Mouse (Mus musculus): ENCODE results near the gene Tfr2.
A peak's percentile ranks its signal among the peaks of the same experiment; 100 is the strongest.

Tfr2 gene

GRCm38 (mm10) chr5:137569665-137570064, at the start of gene Tfr2:
Tfr2 (plus strand) TSS chr5:137569840.
- DNase-seq: no peak

DNA sequence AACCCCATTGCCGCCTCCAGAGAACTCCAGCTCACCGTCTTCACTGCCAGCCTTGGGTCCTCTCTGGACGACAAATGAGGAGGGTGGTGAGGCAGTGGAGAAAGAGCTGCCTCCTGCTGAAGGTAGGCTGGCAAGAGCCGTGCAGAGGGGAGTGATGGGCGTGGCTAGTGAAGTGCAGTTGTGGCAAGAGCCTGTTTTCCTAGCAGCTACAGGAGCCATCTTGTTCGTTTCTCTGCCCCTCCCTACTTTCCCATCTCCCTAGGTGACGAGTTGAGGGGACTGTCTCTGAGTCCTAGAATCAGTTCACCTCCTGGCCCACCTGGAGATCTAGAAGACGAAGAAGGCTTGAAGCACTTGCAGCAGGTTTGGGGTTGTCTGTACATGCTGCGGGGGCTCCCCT, 47.8 kb upstream of the Tfr2 start:
- no peak for DNase-seq

DNA sequence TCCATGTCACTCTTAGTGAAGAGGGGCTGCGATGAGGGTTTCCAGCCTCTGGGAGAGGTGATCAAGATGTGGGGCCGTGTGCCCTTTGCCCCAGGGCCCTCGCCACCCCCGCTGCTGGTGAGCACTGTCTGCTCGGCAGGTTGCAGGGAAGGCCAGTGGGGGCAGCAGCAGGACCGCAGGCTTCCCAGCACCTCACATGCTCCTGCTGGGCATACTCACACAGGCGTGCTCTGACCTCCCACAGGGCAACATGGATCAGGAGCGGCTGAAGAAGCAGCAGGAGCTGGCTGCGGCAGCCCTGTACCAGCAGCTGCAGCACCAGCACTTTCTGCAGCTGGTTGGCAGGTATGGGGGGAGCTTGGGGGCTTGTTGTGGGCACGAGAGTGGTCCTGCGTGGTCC, 46.9 kb upstream of the Tfr2 start:
- no peak for DNase-seq

- DNase-seq: no peak
Measured at GRCm38 (mm10) chr5:137523396-137524250, 46.0 kb upstream of the Tfr2 start.

DNA sequence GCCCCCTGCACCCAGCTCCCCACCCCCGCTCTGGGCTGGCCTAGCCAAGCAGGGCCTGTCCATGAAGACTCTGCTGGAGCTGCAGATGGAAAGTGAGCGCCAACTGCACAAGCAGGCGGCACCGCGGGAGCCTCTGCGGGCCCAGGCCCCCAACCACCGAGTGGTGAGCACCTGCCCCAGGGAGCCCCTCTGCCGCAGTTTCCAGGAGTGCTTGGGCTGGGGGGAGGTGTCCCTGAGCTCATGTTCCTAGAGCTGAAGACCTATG, 45.5 kb upstream of the Tfr2 start:
- peak in 1 of 2 experiments; percentile 28 for DNase-seq

- peak in 1 of 2 experiments; percentile 26 for DNase-seq
Measured at GRCm38 (mm10) chr5:137524671-137525070, 45.0 kb upstream of the Tfr2 start.

GRCm38 (mm10) chr5:137525511-137525910, 44.1 kb upstream of the Tfr2 start:
- DNase-seq: peak; percentile 3 to 18

GRCm38 (mm10) chr5:137526192-137526936, 43.3 kb upstream of the Tfr2 start:
- peak; percentile 57 for DNase-seq

GRCm38 (mm10) chr5:137527413-137527812, 42.2 kb upstream of the Tfr2 start:
- DNase-seq: no peak

- DNase-seq: peak; percentile 34 to 37
Measured at GRCm38 (mm10) chr5:137528247-137528968, 41.2 kb upstream of the Tfr2 start.

- DNase-seq: peak; percentile 34 to 49
Measured at GRCm38 (mm10) chr5:137529221-137529995, 40.2 kb upstream of the Tfr2 start.

DNA sequence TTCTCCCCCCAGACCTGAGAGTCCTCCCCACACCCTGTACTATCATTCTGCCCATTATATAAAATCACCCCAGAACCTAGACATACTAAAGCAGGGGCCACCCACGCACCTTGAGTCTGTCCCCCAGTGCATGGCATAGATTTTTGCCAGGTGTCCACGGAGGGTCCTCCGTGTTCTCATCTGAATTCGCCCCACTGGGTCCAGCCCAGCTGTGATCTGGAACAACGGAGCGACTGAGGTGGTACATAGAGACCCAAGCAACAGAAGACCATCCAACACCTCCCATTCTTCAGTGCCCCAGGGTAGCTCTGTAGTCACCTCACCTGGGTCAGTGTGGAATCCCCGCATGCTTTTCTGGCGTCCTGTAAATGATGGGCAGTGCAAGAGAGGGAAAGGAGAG, 39.6 kb upstream of the Tfr2 start:
- DNase-seq: peak in 1 of 2 experiments; percentile 27

DNA sequence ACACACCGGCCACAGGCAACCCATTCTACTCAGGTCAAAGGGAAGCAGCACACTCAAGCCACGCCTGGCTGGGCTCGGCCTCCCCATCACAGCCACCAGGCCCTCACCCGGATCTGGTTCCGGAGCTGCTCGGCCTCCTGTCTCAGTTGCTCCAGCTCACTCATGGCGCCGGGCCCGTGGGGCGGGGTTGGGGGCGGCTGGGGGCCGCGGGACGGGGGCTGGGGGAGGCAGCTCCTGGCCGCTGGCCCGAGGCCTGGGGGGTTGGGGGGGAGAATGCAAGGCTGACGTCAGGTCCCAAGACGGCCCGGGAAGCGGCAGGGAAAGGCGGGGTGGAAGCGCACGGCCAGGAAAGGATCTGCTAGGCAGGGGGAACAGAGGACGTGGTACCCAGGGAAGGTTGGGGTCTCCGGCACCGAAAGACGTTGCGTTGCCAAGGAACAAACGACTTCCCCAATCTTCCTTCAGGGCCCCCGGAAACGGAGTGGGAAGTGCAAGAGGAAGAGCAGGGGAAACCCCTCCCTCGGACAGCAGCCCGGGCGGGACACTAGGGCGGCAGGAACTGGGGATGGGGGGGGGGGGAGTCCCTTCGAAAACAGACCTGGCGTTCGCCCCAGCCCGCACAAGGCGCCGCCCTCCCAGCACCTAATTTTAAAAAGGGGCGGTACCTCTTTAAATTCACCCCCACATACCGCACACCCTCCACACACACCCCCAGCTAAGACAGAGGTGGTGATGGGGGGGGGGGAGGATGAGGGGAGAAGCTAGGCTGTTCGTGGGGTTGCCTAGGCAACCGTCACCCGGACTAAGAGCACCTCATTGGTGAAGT, 38.8 kb upstream of the Tfr2 start:
- DNase-seq: peak; percentile 58 to 63

DNA sequence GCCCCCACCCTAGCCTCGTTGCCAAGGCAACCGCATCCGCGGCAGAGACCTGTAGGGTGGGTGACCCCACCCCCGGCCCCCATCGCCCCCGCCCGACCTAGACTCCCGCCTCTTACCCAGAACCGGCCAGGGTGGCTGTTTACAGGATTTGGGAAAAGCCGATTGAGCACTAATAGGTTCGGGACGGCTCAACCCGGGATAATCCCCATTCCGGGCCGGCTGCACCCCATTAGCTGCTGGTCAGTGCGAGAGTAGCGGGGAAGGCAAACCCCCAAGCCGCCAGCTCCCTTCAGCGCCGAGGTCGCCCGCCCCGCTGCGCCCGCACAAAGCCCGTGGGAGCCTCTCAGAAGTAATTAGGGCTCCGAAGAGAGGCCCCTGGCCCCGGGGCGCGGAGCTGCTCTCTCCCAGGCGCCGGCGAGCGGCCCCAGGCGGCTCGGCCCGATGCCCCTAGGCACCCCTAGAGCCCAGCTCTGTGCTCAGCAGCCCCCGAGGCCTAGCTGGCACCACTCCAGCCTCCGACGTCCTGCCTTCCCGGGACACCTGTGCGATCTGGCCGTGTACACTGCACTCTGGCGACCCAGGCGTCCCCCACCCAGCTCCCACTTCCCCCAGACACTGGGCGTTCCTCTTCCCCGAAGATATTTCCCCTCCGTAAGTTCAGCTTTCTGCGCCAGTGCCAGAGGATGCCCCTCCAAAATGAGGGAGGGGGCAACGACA, 38.1 kb upstream of the Tfr2 start:
- peak; percentile 70 to 74 for DNase-seq

- peak; percentile 29 to 53 for DNase-seq
Measured at GRCm38 (mm10) chr5:137532131-137532807, 37.4 kb upstream of the Tfr2 start.

GRCm38 (mm10) chr5:137532808-137533116, 36.9 kb upstream of the Tfr2 start:
- no peak for DNase-seq

GRCm38 (mm10) chr5:137533117-137533827, 36.4 kb upstream of the Tfr2 start, which contains the start of the genes Epo and Gnb2:
Epo (minus strand) TSS chr5:137533242.
Gnb2 (minus strand) TSS chr5:137533510.
- peak; percentile 98 to 99 for DNase-seq

DNA sequence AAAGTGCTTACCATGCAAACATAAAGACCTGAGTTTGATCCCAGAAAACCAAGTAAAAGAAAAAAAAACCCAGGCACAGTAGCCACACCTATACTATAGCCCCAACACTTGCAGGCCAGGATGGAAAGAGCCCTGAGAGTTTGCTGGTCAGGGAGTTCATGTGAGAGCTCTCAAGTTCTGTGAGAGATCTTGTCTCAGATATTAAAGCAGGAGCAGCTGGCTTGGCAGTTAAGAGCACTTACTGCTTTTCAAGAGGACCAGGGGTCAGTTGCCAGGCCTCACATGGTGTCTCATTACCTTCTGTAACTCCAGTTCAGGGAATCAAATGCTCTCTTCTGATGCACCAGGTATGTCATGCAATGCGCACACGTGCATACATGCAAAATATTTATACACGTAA, 34.9 kb upstream of the Tfr2 start:
- no peak for DNase-seq

DNA sequence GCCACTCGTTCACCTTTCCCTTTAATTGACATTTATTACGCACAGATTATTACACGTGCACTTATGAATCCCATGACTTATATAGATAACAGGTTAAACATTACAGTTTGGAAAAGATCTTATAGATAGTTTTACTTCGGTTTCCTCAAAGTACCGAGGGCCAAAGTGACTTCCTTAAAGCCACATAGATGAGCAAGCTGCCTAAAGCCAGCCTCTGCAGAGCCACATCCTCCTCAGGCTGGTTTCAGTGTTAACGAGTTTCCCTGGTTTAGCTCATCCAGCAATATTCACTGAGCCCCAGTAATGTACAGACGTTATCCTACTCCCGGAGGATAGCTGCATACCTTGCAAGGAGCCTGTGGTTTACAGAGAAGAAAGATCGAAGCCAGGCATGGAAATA, 34.3 kb upstream of the Tfr2 start:
- no peak for DNase-seq

GRCm38 (mm10) chr5:137537461-137537860, 32.2 kb upstream of the Tfr2 start:
- DNase-seq: peak in 1 of 2 experiments; percentile 12
